In genomic region chr9:121298411-121299091, GRCm38 (mm10) we compare ENCODE assay signal across 8 mouse cellular contexts. TPM values are rescaled to one million over a fixed set of nuclear protein-coding genes. Genes with fewer than 3 reads are reported as not detected.
A peak's percentile ranks its signal among the peaks of the same experiment; 100 is the strongest.
DNase-seq lines count a peak whose midpoint lies in the region; ATAC-seq and TF ChIP-seq lines count a peak whose summit lies in the region.

No protein-coding gene starts in this region.

- H3K4me2 ChIP-seq in intestine, embryonic 15.5 days (replicated peaks), result peak overlapping the region; percentile 97
- peak overlapping the region; percentile 96 for H3K4me2 ChIP-seq in lung, embryonic 15.5 days
- peak overlapping the region; percentile 97 for H3K4me2 ChIP-seq in neural tube, embryonic 15.5 days

- TF ChIP-seq POLR2A in MEL (IDR thresholded peaks at IDR 0.05; ENCODE audit: control insufficient read depth in 1 of 2, insufficient read depth in 1 of 2, low read depth in 1 of 2, low read length in 2 of 2, poor library complexity in 1 of 2), result no peak

- no peaks in the 10 kb centered on the region for H3K9me3 ChIP-seq in MEL (replicated peaks; ENCODE audit: insufficient read depth, low read length)
- H3K9me3 ChIP-seq in intestine, embryonic 15.5 days, result no peaks in the 10 kb centered on the region
- H3K9me3 ChIP-seq in lung, embryonic 15.5 days, result no peaks in the 10 kb centered on the region
- H3K9me3 ChIP-seq in neural tube, embryonic 15.5 days (replicated peaks), result no peaks in the 10 kb centered on the region

- DNase-seq in A20 (ENCODE audit: low read depth, low spot score) (peak; percentile 73), MEL (ENCODE audit: low read depth, low spot score) (peak; percentile 50)
- peak; percentile 51 to 54 for DNase-seq in gastrocnemius, postnatal 36 days
- no peak for DNase-seq in layer of hippocampus, adult 8-10 months (ENCODE audit: low spot score in 2 of 2)

- peaks cover 0 to 2% of the 10 kb centered on the region in 2 experiments; a peak in 1 of 4 replicates for H3K27me3 ChIP-seq in MEL (ENCODE audit: control insufficient read depth in 1 of 2, insufficient read depth in 2 of 2, low read length in 2 of 2)
- no peaks in the 10 kb centered on the region for H3K27me3 ChIP-seq in intestine, embryonic 15.5 days (replicated peaks)
- H3K27me3 ChIP-seq in lung, embryonic 15.5 days, result 0 out of 2 replicates have a peak, but pooled peaks cover 4% of the 10 kb centered on the region
- no peaks in the 10 kb centered on the region for H3K27me3 ChIP-seq in neural tube, embryonic 15.5 days (replicated peaks)

- ATAC-seq in intestine, embryonic 15.5 days, result no peak
- no peak for ATAC-seq in lung, embryonic 15.5 days (ENCODE audit: borderline replicate concordance, extremely low read depth, low FRiP score, low TSS enrichment)
- no peak for ATAC-seq in neural tube, embryonic 15.5 days (ENCODE audit: low FRiP score)
- no peak for ATAC-seq in frontal cortex, adult (ENCODE audit: low TSS enrichment)

- H3K27ac ChIP-seq in MEL (ENCODE audit: control insufficient read depth, low read depth, low read length), result 0 out of 2 replicates have a peak overlapping the region, but pooled peaks have one; percentile 42
- H3K27ac ChIP-seq in intestine, embryonic 15.5 days, result peak overlapping the region; percentile 74; the same call in 1 of the 2 replicates
- H3K27ac ChIP-seq in lung, embryonic 15.5 days, result peak overlapping the region; percentile 62
- peak overlapping the region; percentile 79; the same call in 1 of the 2 replicates for H3K27ac ChIP-seq in neural tube, embryonic 15.5 days (replicated peaks)

- peak in 1 of 2 experiments; percentile 38; a peak in 1 of 4 replicates for TF ChIP-seq EP300 in MEL (IDR thresholded peaks at IDR 0.05; ENCODE audit: low read depth in 1 of 2, low read length in 2 of 2)

- peak overlapping the region; percentile 90 for H3K9ac ChIP-seq in MEL (ENCODE audit: control insufficient read depth, low read depth, low read length, poor library complexity, severe bottlenecking)
- H3K9ac ChIP-seq in intestine, embryonic 15.5 days, result peak overlapping the region; percentile 93
- peak overlapping the region; percentile 86 for H3K9ac ChIP-seq in lung, embryonic 15.5 days
- H3K9ac ChIP-seq in neural tube, embryonic 15.5 days (replicated peaks), result peak overlapping the region; percentile 90

- H3K4me3 ChIP-seq in MEL (ENCODE audit: control insufficient read depth in 1 of 2, insufficient read depth in 1 of 2, low read depth in 2 of 2, low read length in 2 of 2), result peak overlapping the region; percentile 93
- peak overlapping the region; percentile 93 for H3K4me3 ChIP-seq in intestine, embryonic 15.5 days (replicated peaks)
- peak overlapping the region; percentile 72 for H3K4me3 ChIP-seq in lung, embryonic 15.5 days
- peak overlapping the region; percentile 86 for H3K4me3 ChIP-seq in neural tube, embryonic 15.5 days (replicated peaks)

- intact Hi-C loops in gastrocnemius, postnatal 36 days (cut with DNase I), result loop anchor here (5.0 kb wide), 2 partner anchors 54 to 74 kb away; no protein-coding TSS in a partner anchor

- peaks cover 3 to 18% of the 10 kb centered on the region in 2 experiments for H3K4me1 ChIP-seq in MEL (ENCODE audit: control insufficient read depth in 1 of 2, insufficient read depth in 2 of 2, low read length in 2 of 2)
- peaks cover 35% of the 10 kb centered on the region for H3K4me1 ChIP-seq in intestine, embryonic 15.5 days (replicated peaks)
- H3K4me1 ChIP-seq in lung, embryonic 15.5 days, result peaks cover 42% of the 10 kb centered on the region
- H3K4me1 ChIP-seq in neural tube, embryonic 15.5 days, result peaks cover 49% of the 10 kb centered on the region

- peaks cover 0 to 11% of the 10 kb centered on the region in 2 experiments; a peak in 2 of 4 replicates for H3K36me3 ChIP-seq in MEL (ENCODE audit: control insufficient read depth in 1 of 2, insufficient read depth in 2 of 2, low read length in 2 of 2)
- H3K36me3 ChIP-seq in intestine, embryonic 15.5 days, result no peaks in the 10 kb centered on the region
- H3K36me3 ChIP-seq in lung, embryonic 15.5 days, result no peaks in the 10 kb centered on the region
- no peaks in the 10 kb centered on the region for H3K36me3 ChIP-seq in neural tube, embryonic 15.5 days

- 29% methylated on average over 15 of the region's 15 CpGs for WGBS in intestine, embryonic 15.5 days
- WGBS in lung, embryonic 15.5 days, result 22% methylated on average over 15 of the region's 15 CpGs
- 15% methylated on average over 15 of the region's 15 CpGs for WGBS in neural tube, embryonic 15.5 days

- H3K79me2 ChIP-seq in MEL (ENCODE audit: control insufficient read depth, insufficient read depth, low read length, poor library complexity), result peaks cover 37% of the 10 kb centered on the region

- no peak for TF ChIP-seq CTCF in MEL (IDR thresholded peaks at IDR 0.05 in 2 of 3, conservative IDR thresholded peaks at IDR 0.05 in 1 of 3; ENCODE audit: control insufficient read depth in 1 of 3, insufficient read depth in 1 of 3, low read depth in 2 of 3, low read length in 3 of 3, poor library complexity in 1 of 3, severe bottlenecking in 1 of 3)

- no peak for TF ChIP-seq RAD21 in MEL (IDR thresholded peaks at IDR 0.05; ENCODE audit: low read depth, low read length)

TF ChIP-seq in MEL, 35 proteins besides CTCF, POLR2A, EP300 and RAD21:
- TF ChIP-seq USF2 (IDR thresholded peaks at IDR 0.05; ENCODE audit: borderline replicate concordance in 1 of 2, insufficient read depth in 1 of 2, low read depth in 1 of 2, low read length in 2 of 2) (no peak), MYB (IDR thresholded peaks at IDR 0.05; ENCODE audit: low read depth, low read length) (peak; percentile 48; the same call in 1 of the 2 replicates)

RNA-seq across cellular contexts. Expression of gene Trak1, which starts 1.2 kb away (rescaled TPM):
- total RNA-seq in MEL (2012; rRNA removed), result 15.3 and 16.2 TPM in 2 replicates
- polyA plus RNA-seq in MEL (2012; ENCODE audit: insufficient read depth in 1 of 2, insufficient read length in 2 of 2, low read depth in 1 of 2, low replicate concordance in 2 of 2, missing spikeins in 1 of 2), result 10 to 100 TPM in 1 of 2 experiments, not detected in 1; 35.5 TPM
- 100 to 1,000 TPM; 182 to 188 TPM for total RNA-seq in gastrocnemius, postnatal 36 days (2021)
- 20.9 and 26.5 TPM in 2 replicates for polyA plus RNA-seq in intestine, embryonic 15.5 days (2015; fragmentation: Nextera tagmentation; extraction: Ambion mirVana)
- polyA plus RNA-seq in lung, embryonic 15.5 days (2015; fragmentation: Nextera tagmentation; extraction: Ambion mirVana), result 24.1 and 25.3 TPM in 2 replicates
- 50.9 and 52.9 TPM in 2 replicates for polyA plus RNA-seq in neural tube, embryonic 15.5 days (2015; fragmentation: Nextera tagmentation; extraction: Ambion mirVana)
- 100 to 1,000 TPM; 201 to 260 (median 228) TPM for total RNA-seq in layer of hippocampus, adult 8-10 months (2022)

RNA-seq across cellular contexts. Expression of gene Ulk4, which starts 21.6 kb away (rescaled TPM):
- total RNA-seq in MEL (2012; rRNA removed), result 21.8 and 31.1 TPM in 2 replicates
- polyA plus RNA-seq in MEL (2012; ENCODE audit: insufficient read depth in 1 of 2, insufficient read length in 2 of 2, low read depth in 1 of 2, low replicate concordance in 2 of 2, missing spikeins in 1 of 2), result 10 to 100 TPM in 1 of 2 experiments, not detected in 1; 26.6 TPM
- total RNA-seq in gastrocnemius, postnatal 36 days (2021), result under 1 TPM; 0.20 to 0.38 TPM
- polyA plus RNA-seq in intestine, embryonic 15.5 days (2015; fragmentation: Nextera tagmentation; extraction: Ambion mirVana), result 140 and 150 TPM in 2 replicates
- polyA plus RNA-seq in lung, embryonic 15.5 days (2015; fragmentation: Nextera tagmentation; extraction: Ambion mirVana), result 149 and 164 TPM in 2 replicates
- polyA plus RNA-seq in neural tube, embryonic 15.5 days (2015; fragmentation: Nextera tagmentation; extraction: Ambion mirVana), result 62.5 and 71.2 TPM in 2 replicates
- total RNA-seq in layer of hippocampus, adult 8-10 months (2022), result 10 to 100 TPM in 2 of 4 experiments, 1 to 10 TPM in 2; 7.9 to 10.8 (median 9.9) TPM

Comparison
In these comparisons a context has a peak if more than half of its experiments do, and no peak if none do; other contexts are left out.
1. DNase-seq: peak in A20 (single experiment), MEL (single experiment) and gastrocnemius, postnatal 36 days (2 of 2); none in layer of hippocampus, adult 8-10 months (0 of 2).
2. Peak in every context shown above with its lines, with median percentiles within 50 percentile points of each other: H3K27ac ChIP-seq, H3K4me3 ChIP-seq, H3K9ac ChIP-seq and H3K4me2 ChIP-seq.